Mouse (Mus musculus): ENCODE results near the gene Apobec1. TPM values are rescaled to one million over a fixed set of nuclear protein-coding genes. Genes with fewer than 3 reads are reported as not detected.

Gene Apobec1
- polyA plus RNA-seq, 1 experiment from 2014 or later: 3.7 TPM

GRCm38 (mm10) chr6:122601615-122602014 lies 629 bp downstream of the Apobec1 start:
- H3K4me1 ChIP-seq: peaks cover 9% of the 10 kb centered on the region; the same call in 1 of the 2 replicates
- ATAC-seq: no peak
- 61% methylated on average over 3 of the region's 3 CpGs for WGBS (ENCODE audit: insufficient replicate concordance)
- H3K4me2 ChIP-seq: peak overlapping the region; percentile 72
- H3K27ac ChIP-seq: peak overlapping the region; percentile 84
- no peaks in the 10 kb centered on the region for H3K36me3 ChIP-seq
- peak overlapping the region; percentile 65 for H3K4me3 ChIP-seq
- peak overlapping the region; percentile 78 for H3K9ac ChIP-seq
- no peaks in the 10 kb centered on the region for H3K9me3 ChIP-seq (replicated peaks)
- H3K27me3 ChIP-seq (replicated peaks): no peaks in the 10 kb centered on the region

- no peak overlapping the region for H3K9ac ChIP-seq
- H3K27me3 ChIP-seq (replicated peaks): no peaks in the 10 kb centered on the region
- H3K4me3 ChIP-seq: no peak overlapping the region
- H3K4me2 ChIP-seq: no peak overlapping the region
- ATAC-seq: no peak
- 75% methylated on average over 4 of the region's 4 CpGs for WGBS (ENCODE audit: insufficient replicate concordance)
- no peaks in the 10 kb centered on the region for H3K9me3 ChIP-seq (replicated peaks)
- H3K36me3 ChIP-seq: no peaks in the 10 kb centered on the region
- peaks cover 11% of the 10 kb centered on the region; the same call in 1 of the 2 replicates for H3K4me1 ChIP-seq
- no peak overlapping the region for H3K27ac ChIP-seq
Observed at GRCm38 (mm10) chr6:122601031-122601430, 1.2 kb downstream of the Apobec1 start.

GRCm38 (mm10) chr6:122600066-122600646 lies 2.1 kb downstream of the Apobec1 start:
- Histone ChIP-seq H3K27ac (0 out of 2 replicates have a peak overlapping the region, but pooled peaks have one; percentile 2), H3K36me3 (no peaks in the 10 kb centered on the region), H3K4me2 (no peak overlapping the region), H3K9ac (no peak overlapping the region), H3K4me3 (no peak overlapping the region), H3K27me3 (replicated peaks) (no peaks in the 10 kb centered on the region), H3K9me3 (replicated peaks) (no peaks in the 10 kb centered on the region), H3K4me1 (peaks cover 11% of the 10 kb centered on the region; the same call in 1 of the 2 replicates)
- WGBS (ENCODE audit: insufficient replicate concordance): 78% methylated on average over 7 of the region's 7 CpGs
- no peak for ATAC-seq

GRCm38 (mm10) chr6:122599054-122599737 lies 3.0 kb downstream of the Apobec1 start:
- 80% methylated on average over 9 of the region's 9 CpGs for WGBS (ENCODE audit: insufficient replicate concordance)
- Histone ChIP-seq H3K9me3 (replicated peaks) (no peaks in the 10 kb centered on the region), H3K4me2 (no peak overlapping the region), H3K4me1 (peaks cover 9% of the 10 kb centered on the region; the same call in 1 of the 2 replicates), H3K27ac (no peak overlapping the region), H3K36me3 (no peaks in the 10 kb centered on the region), H3K4me3 (no peak overlapping the region), H3K9ac (no peak overlapping the region), H3K27me3 (replicated peaks) (no peaks in the 10 kb centered on the region)
- ATAC-seq: no peak

GRCm38 (mm10) chr6:122598436-122598835 lies 3.8 kb downstream of the Apobec1 start:
- no peaks in the 10 kb centered on the region for H3K9me3 ChIP-seq (replicated peaks)
- no peak overlapping the region for H3K27ac ChIP-seq
- no peak for ATAC-seq
- H3K27me3 ChIP-seq (replicated peaks): no peaks in the 10 kb centered on the region
- H3K4me3 ChIP-seq: no peak overlapping the region
- peaks cover 9% of the 10 kb centered on the region; the same call in 1 of the 2 replicates for H3K4me1 ChIP-seq
- WGBS (ENCODE audit: insufficient replicate concordance): 83% methylated on average over 6 of the region's 6 CpGs
- no peak overlapping the region for H3K4me2 ChIP-seq
- no peaks in the 10 kb centered on the region for H3K36me3 ChIP-seq
- no peak overlapping the region for H3K9ac ChIP-seq

- Histone ChIP-seq H3K27ac (no peak overlapping the region), H3K27me3 (replicated peaks) (no peaks in the 10 kb centered on the region), H3K9ac (no peak overlapping the region), H3K36me3 (no peaks in the 10 kb centered on the region), H3K4me2 (no peak overlapping the region), H3K4me3 (no peak overlapping the region), H3K9me3 (replicated peaks) (no peaks in the 10 kb centered on the region), H3K4me1 (peaks cover 9% of the 10 kb centered on the region; the same call in 1 of the 2 replicates)
- no peak for ATAC-seq
- WGBS (ENCODE audit: insufficient replicate concordance): 75% methylated on average over 4 of the region's 4 CpGs
Observed at GRCm38 (mm10) chr6:122598014-122598413, 4.2 kb downstream of the Apobec1 start.

- H3K4me2 ChIP-seq: no peak overlapping the region
- no peak overlapping the region for H3K27ac ChIP-seq
- H3K9me3 ChIP-seq (replicated peaks): no peaks in the 10 kb centered on the region
- H3K4me1 ChIP-seq: 0 out of 2 replicates have a peak, but pooled peaks cover 3% of the 10 kb centered on the region
- 58% methylated on average over 7 of the region's 7 CpGs for WGBS (ENCODE audit: insufficient replicate concordance)
- no peak overlapping the region for H3K9ac ChIP-seq
- H3K4me3 ChIP-seq: no peak overlapping the region
- no peaks in the 10 kb centered on the region for H3K36me3 ChIP-seq
- no peak for ATAC-seq
- no peaks in the 10 kb centered on the region for H3K27me3 ChIP-seq (replicated peaks)
Observed at GRCm38 (mm10) chr6:122596608-122597007, 5.6 kb downstream of the Apobec1 start.

GRCm38 (mm10) chr6:122595637-122596036 lies 6.6 kb downstream of the Apobec1 start:
- no peak overlapping the region for H3K9ac ChIP-seq

GRCm38 (mm10) chr6:122592905-122593304 lies 9.3 kb downstream of the Apobec1 start:
- H3K4me1 ChIP-seq: 0 out of 2 replicates have a peak, but pooled peaks cover 3% of the 10 kb centered on the region
- ATAC-seq: no peak
- H3K4me2 ChIP-seq: no peak overlapping the region
- H3K9me3 ChIP-seq (replicated peaks): no peaks in the 10 kb centered on the region
- no peaks in the 10 kb centered on the region for H3K36me3 ChIP-seq
- no peaks in the 10 kb centered on the region for H3K27me3 ChIP-seq (replicated peaks)
- 79% methylated on average over 2 of the region's 2 CpGs for WGBS (ENCODE audit: insufficient replicate concordance)
- H3K27ac ChIP-seq: no peak overlapping the region
- no peak overlapping the region for H3K4me3 ChIP-seq
- H3K9ac ChIP-seq: no peak overlapping the region

More at GRCm38 (mm10) chr6:122595637-122596036, 6.6 kb downstream of the Apobec1 start:
- Histone ChIP-seq H3K36me3 (no peaks in the 10 kb centered on the region), H3K4me2 (no peak overlapping the region), H3K9me3 (replicated peaks) (no peaks in the 10 kb centered on the region), H3K27me3 (replicated peaks) (no peaks in the 10 kb centered on the region), H3K27ac (no peak overlapping the region), H3K4me1 (0 out of 2 replicates have a peak, but pooled peaks cover 3% of the 10 kb centered on the region), H3K4me3 (no peak overlapping the region)
- 40% methylated on average over 7 of the region's 7 CpGs for WGBS (ENCODE audit: insufficient replicate concordance)
- no peak for ATAC-seq

- Histone ChIP-seq H3K9ac (no peak overlapping the region), H3K4me1 (no peaks in the 10 kb centered on the region), H3K4me3 (no peak overlapping the region), H3K27ac (no peak overlapping the region), H3K36me3 (no peaks in the 10 kb centered on the region), H3K4me2 (no peak overlapping the region), H3K9me3 (replicated peaks) (no peaks in the 10 kb centered on the region), H3K27me3 (replicated peaks) (no peaks in the 10 kb centered on the region)
- no peak for ATAC-seq
- WGBS (ENCODE audit: insufficient replicate concordance): 67% methylated on average over 13 of the region's 13 CpGs
Observed at GRCm38 (mm10) chr6:122591027-122591758, 11.1 kb downstream of the Apobec1 start.

GRCm38 (mm10) chr6:122579086-122579485 lies 23.2 kb downstream of the Apobec1 start:
- H3K4me2 ChIP-seq: no peak overlapping the region
- no peaks in the 10 kb centered on the region for H3K9me3 ChIP-seq (replicated peaks)
- no peak overlapping the region for H3K4me3 ChIP-seq
- H3K36me3 ChIP-seq: no peaks in the 10 kb centered on the region
- H3K4me1 ChIP-seq: no peaks in the 10 kb centered on the region
- H3K9ac ChIP-seq: no peak overlapping the region
- WGBS (ENCODE audit: insufficient replicate concordance): 50% methylated on average over 1 of the region's 1 CpGs
- no peak overlapping the region for H3K27ac ChIP-seq
- no peak for ATAC-seq
- H3K27me3 ChIP-seq (replicated peaks): no peaks in the 10 kb centered on the region

- Histone ChIP-seq H3K27ac (no peak overlapping the region), H3K36me3 (no peaks in the 10 kb centered on the region), H3K4me2 (no peak overlapping the region), H3K4me3 (no peak overlapping the region), H3K9ac (no peak overlapping the region), H3K27me3 (replicated peaks) (no peaks in the 10 kb centered on the region), H3K4me1 (0 out of 2 replicates have a peak, but pooled peaks cover under 1% of the 10 kb centered on the region), H3K9me3 (replicated peaks) (no peaks in the 10 kb centered on the region)
- no peak for ATAC-seq
- 80% methylated on average over 3 of the region's 3 CpGs for WGBS (ENCODE audit: insufficient replicate concordance)
Observed at GRCm38 (mm10) chr6:122577030-122577429, 25.2 kb downstream of the Apobec1 start.

Data from liver, embryonic 12.5 days (tissue).